Mouse (Mus musculus) heart, adult 2 months (tissue): Measurements from ENCODE around the gene Srf. TPM values are rescaled to one million over a fixed set of nuclear protein-coding genes. Genes with fewer than 3 reads are reported as not detected.

Source experiments
- DNase-seq, 2 experiments: peaks; one replicate each; pipeline ENCODE4 v3.0.0; 2021
- H3K27ac ChIP-seq: fragments of 200-600 bp; 2 replicates; pipeline ENCODE4 v1.8.1; 2022
- H3K27me3 ChIP-seq: fragments of 200-500 bp; 2 replicates; pipeline ENCODE4 v1.6.1; 2012; ENCODE audit warnings: mild to moderate bottlenecking, low read length, inconsistent platforms, mixed read lengths; ENCODE audit not compliant: control insufficient read depth, insufficient read depth
- H3K36me3 ChIP-seq: fragments of 200-500 bp; 2 replicates; pipeline ENCODE4 v1.6.1; 2012; ENCODE audit warnings: low read length, inconsistent platforms; ENCODE audit not compliant: control insufficient read depth, insufficient read depth
- H3K4me1 ChIP-seq: fragments of 200-500 bp; 2 replicates; pipeline ENCODE4 v1.6.1; 2011; ENCODE audit warnings: low read length; ENCODE audit not compliant: control insufficient read depth, insufficient read depth
- H3K4me3 ChIP-seq: fragments of 200-600 bp; 2 replicates; pipeline ENCODE4 v1.8.1; 2022
- H3K79me2 ChIP-seq: fragments of 200-500 bp; replicated peaks from 2 replicates; pipeline ENCODE4 v1.6.1; 2012; ENCODE audit warnings: mild to moderate bottlenecking, inconsistent platforms, low read length, moderate library complexity, mixed read lengths; ENCODE audit not compliant: control insufficient read depth, insufficient read depth
- H3K9ac ChIP-seq: fragments of 200-500 bp; 2 replicates; pipeline ENCODE4 v1.6.1; 2012; ENCODE audit warnings: low read depth, mild to moderate bottlenecking, control low read depth, inconsistent platforms, low read length, mixed read lengths
- CTCF ChIP-seq: fragments of 200-600 bp; IDR thresholded peaks from 2 replicates; pipeline ENCODE4 v1.8.1; 2022; ENCODE audit warnings: antibody characterized with exemption, mild to moderate bottlenecking, moderate library complexity
- EP300 ChIP-seq: fragments of 200-500 bp; IDR thresholded peaks from 2 replicates; pipeline ENCODE4 v1.6.1; 2011; ENCODE audit warnings: low read depth, low read length, control low read depth; ENCODE audit not compliant: insufficient read depth
- POLR2A ChIP-seq: fragments of 200-500 bp; IDR thresholded peaks from 2 replicates; pipeline ENCODE4 v1.6.1; 2011; ENCODE audit warnings: mild to moderate bottlenecking, low read depth, low read length, control low read depth; ENCODE audit not compliant: insufficient read depth
- WGBS: fragments of 180-500 bp; shearing (Covaris S2); methylation state at CpG from one replicate; pipeline ENCODE4 v1.1.7; 2018; 5-methylcytosine and 5-hydroxymethylcytosine counted together
- intact Hi-C: fragments of 180-260 bp; cut with DNase I; formaldehyde crosslinking; loops from one replicate; pipeline ENCODE4 v1.15.1; 2025
- polyA plus RNA-seq: library from polyadenylated mRNA; depleted of rRNA; stranded (reverse); fragments of >200 nt; gene quantifications from 2 replicates; pipeline ENCODE4 v1.2.3, GENCODE M21; 2012
- total RNA-seq, 2 experiments: library from RNA; stranded (reverse); gene quantifications; 2 replicates each; pipeline ENCODE4 v1.2.3; 2021

Srf gene
- total and polyA plus RNA-seq, 3 experiments = 91.5 to 223 (median 106) TPM

DNA sequence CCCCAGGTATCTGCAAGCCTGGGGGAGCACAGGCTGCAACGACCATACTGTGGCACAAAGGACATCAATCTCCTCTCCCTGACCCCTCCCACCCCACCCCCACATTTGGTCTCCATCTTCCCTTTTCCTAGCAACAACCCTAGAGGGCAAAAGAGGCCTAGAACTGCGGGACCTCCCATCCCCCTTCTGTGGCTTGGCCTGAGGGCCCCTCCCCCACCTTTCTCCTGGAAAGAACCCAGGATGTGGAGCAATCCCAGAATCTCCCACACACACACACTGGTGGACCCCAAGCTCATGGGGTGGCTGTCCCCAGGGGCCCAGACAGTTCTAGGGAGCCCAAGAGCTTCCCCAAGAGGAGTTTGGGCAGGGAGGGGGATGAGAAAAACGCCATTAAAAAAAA is 8.1 kb downstream of the Srf start:
- DNase-seq = no peak
- peaks cover 2% of the 10 kb centered on the region; the same call in 1 of the 2 replicates for H3K79me2 ChIP-seq
- no peak for TF ChIP-seq EP300
- no peak for TF ChIP-seq POLR2A
- TF ChIP-seq CTCF = no peak
- intact Hi-C loops = no loop called here
- WGBS = 47% methylated on average over 3 of the region's 3 CpGs
- peaks cover 4% of the 10 kb centered on the region; the same call in 1 of the 2 replicates for H3K4me1 ChIP-seq
- peaks cover 4% of the 10 kb centered on the region for H3K36me3 ChIP-seq
- no peak overlapping the region for H3K9ac ChIP-seq
- no peaks in the 10 kb centered on the region for H3K27me3 ChIP-seq
- no peak overlapping the region for H3K27ac ChIP-seq
- H3K4me3 ChIP-seq = no peak overlapping the region

DNA sequence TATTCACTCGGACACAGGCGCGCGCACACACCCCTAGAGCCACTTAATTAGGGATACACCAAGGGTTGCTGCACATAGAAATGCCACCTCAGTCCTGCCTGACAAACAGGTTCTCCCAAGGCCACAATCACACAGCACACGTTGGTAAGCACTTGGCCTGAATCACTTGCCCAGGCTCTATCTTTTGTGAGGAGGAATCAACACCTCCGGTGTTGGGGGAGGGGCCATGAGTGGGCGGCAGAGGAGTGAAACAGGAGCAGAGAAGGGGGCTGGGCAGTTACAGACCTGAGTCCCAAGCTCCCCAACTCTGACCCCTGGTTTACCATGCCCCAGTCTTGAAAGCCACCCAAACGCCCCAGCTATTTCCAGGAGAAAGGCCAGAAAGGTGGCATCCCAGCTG is 9.0 kb downstream of the Srf start:
- TF ChIP-seq EP300 (no peak), POLR2A (no peak), CTCF (no peak)
- no peaks in the 10 kb centered on the region; the same call in 1 of the 2 replicates for H3K36me3 ChIP-seq
- DNase-seq = no peak
- no peaks in the 10 kb centered on the region for H3K27me3 ChIP-seq
- H3K4me1 ChIP-seq = peaks cover 2% of the 10 kb centered on the region; the same call in 1 of the 2 replicates
- H3K9ac ChIP-seq = no peak overlapping the region
- WGBS = 41% methylated on average over 8 of the region's 8 CpGs
- H3K79me2 ChIP-seq = peaks cover 2% of the 10 kb centered on the region; the same call in 1 of the 2 replicates
- H3K4me3 ChIP-seq = no peak overlapping the region
- H3K27ac ChIP-seq = no peak overlapping the region; the same call in 1 of the 2 replicates
- intact Hi-C loops = no loop called here

DNA sequence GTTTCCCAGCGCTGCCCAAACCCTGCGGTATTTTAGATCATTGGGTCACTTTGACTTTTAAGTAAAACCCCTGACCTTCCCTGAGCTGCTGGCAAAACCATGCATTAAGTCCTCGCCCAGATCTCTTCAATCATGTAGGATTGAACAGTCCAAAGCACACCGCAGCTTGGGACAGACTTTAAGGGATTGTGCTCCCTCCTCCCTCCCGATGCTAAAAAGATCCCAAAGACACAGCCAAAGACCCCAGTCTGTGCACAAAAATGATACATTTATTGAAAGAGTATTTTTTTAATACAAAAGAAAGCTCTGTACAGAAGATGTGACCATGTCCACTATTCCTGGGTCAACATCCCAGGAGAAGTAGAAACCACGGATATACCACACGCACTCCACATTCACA is 9.4 kb downstream of the Srf start:
- H3K27ac ChIP-seq = peak overlapping the region; percentile 71
- H3K27me3 ChIP-seq = no peaks in the 10 kb centered on the region
- TF ChIP-seq EP300 (no peak), CTCF (no peak), POLR2A (no peak)
- H3K4me1 ChIP-seq = peaks cover 2% of the 10 kb centered on the region; the same call in 1 of the 2 replicates
- no peaks in the 10 kb centered on the region; the same call in 1 of the 2 replicates for H3K36me3 ChIP-seq
- WGBS = 40% methylated on average over 7 of the region's 7 CpGs
- H3K9ac ChIP-seq = peak overlapping the region; percentile 76
- peak overlapping the region; percentile 75 for H3K4me3 ChIP-seq
- intact Hi-C loops = no loop called here
- no peak for DNase-seq
- peaks cover 2% of the 10 kb centered on the region; the same call in 1 of the 2 replicates for H3K79me2 ChIP-seq

DNA sequence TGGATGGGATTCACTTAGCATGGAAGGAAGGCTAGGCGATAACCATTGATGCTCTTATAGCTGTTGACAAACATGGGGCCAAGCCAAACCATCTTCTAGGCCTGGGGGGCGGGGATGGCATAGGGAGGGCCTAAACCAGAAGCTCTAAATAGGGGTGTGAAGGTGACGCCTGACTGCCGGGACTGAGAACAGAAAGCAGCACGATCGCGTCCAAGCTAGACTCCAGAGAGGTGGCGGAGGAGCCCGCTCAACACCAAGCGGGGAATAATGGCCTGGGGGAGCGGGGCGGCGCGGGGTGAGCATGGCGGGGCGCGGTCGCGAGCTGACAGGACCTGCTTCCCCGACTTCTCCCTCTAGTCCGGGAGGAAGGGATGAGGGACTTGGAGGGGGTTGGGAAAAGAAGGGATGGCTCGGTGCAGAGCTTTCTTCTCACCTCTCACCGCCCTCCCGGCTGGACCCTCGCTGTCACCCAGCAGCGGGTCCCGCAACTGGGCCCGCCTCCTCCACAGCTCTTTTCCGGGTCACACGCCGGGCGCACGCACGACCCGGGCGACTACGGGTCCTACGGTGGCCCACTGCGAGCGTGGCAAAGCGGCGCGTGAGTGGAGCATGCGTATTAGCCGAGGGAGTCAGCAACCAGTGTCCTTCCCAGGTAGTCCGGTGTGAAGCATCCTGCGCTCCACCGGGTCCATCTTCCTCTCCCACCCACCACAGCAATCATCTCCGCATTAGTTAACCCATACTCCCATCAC is 10.0 kb downstream of the Srf start, which contains the start of gene Cul9:
Gene Cul9, minus strand, starts transcription at position 576 of the 752 bp plus-strand sequence.
- peak; percentile 86 to 87 for DNase-seq
- H3K4me3 ChIP-seq = peak within 1 kb of the TSS; percentile 75
- WGBS = 5% methylated on average over 44 of the region's 49 CpGs
- H3K4me1 ChIP-seq = peaks cover 2% of the 10 kb centered on the region; the same call in 1 of the 2 replicates
- peak within 1 kb of the TSS; percentile 76 for H3K9ac ChIP-seq
- H3K27me3 ChIP-seq = no peaks in the 10 kb centered on the region
- no peak for TF ChIP-seq CTCF
- TF ChIP-seq EP300 = no peak; the same call in 1 of the 2 replicates
- 0 out of 2 replicates have a peak, but pooled peaks have one; percentile 58 for TF ChIP-seq POLR2A
- H3K79me2 ChIP-seq = peaks cover 2% of the 10 kb centered on the region; the same call in 1 of the 2 replicates
- intact Hi-C loops = no loop called here
- no peaks in the 10 kb centered on the region for H3K36me3 ChIP-seq
- H3K27ac ChIP-seq = peak within 1 kb of the TSS; percentile 71

DNA sequence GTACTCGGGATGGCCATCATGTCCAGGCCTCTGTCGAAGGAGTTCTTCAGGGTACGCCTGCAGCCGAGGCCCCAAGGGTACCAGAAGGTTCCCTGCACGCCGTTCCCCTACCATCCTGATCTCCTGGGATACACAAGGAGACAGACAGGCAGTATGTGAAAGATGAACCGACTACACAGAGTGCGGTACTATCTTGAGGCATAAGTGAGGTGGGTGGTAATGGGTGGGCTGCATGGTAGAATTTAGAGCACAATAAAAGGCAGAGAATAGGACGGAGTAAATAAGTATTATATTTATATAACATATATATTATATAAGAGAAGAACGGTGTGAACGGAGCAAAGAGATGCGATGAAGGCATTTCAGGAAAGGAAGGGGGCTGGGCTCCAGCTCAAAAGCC is 12.3 kb downstream of the Srf start:
- peaks cover 2% of the 10 kb centered on the region; the same call in 1 of the 2 replicates for H3K4me1 ChIP-seq
- no peaks in the 10 kb centered on the region for H3K36me3 ChIP-seq
- no peaks in the 10 kb centered on the region for H3K27me3 ChIP-seq
- DNase-seq = no peak
- TF ChIP-seq POLR2A (no peak), CTCF (no peak), EP300 (no peak)
- H3K4me3 ChIP-seq = no peak overlapping the region
- intact Hi-C loops = no loop called here
- H3K9ac ChIP-seq = no peak overlapping the region
- no peak overlapping the region for H3K27ac ChIP-seq
- no peaks in the 10 kb centered on the region for H3K79me2 ChIP-seq
- whole genome bisulfite sequencing = 88% methylated on average over 12 of the region's 12 CpGs
